Mouse (Mus musculus) liver, embryonic 14.5 days (tissue): Measurements from ENCODE around the gene Gc.

Source experiments
- CTCF ChIP-seq: IDR thresholded peaks from 2 replicates; pipeline ENCODE4 v1.5.1; 2016; ENCODE audit warnings: antibody characterized with exemption, low read depth, control low read depth
- EP300 ChIP-seq: IDR thresholded peaks from 2 replicates; pipeline ENCODE4 v1.6.1; 2016; ENCODE audit warnings: antibody characterized with exemption, low read depth

DNA sequence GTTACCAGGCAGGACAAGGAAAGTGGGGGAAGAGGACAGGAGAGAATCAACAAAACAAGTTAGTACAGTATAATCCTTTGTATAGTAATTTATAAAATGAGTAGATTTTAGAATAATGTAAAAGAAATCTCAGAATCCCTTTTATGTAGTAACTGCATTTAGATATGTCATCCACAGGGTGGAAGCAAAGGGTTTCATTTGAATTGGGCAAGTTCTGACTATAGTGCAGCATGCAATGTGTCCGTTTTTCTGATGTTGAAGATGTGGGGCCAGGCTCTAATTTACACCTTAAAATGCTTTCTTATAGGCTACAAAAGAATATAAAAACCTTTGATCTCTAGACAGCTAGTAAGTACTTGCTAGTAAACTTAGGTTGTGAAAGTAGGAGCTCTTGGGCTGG, 46.2 kb downstream of the Gc start:
- no peak for TF ChIP-seq CTCF
- TF ChIP-seq EP300: no peak
